Mouse (Mus musculus) urinary bladder, postnatal 14 days (tissue): Measurements from ENCODE around the gene Zdhhc13.

ENCODE experiments used
- DNase-seq: peaks from one replicate; pipeline ENCODE4 v3.0.0; 2021; ENCODE audit warnings: low spot score

Zdhhc13 gene

GRCm38 (mm10) chr7:48784773-48785523 lies 3.9 kb upstream of the Zdhhc13 start:
- DNase-seq, result peak; percentile 12

DNA sequence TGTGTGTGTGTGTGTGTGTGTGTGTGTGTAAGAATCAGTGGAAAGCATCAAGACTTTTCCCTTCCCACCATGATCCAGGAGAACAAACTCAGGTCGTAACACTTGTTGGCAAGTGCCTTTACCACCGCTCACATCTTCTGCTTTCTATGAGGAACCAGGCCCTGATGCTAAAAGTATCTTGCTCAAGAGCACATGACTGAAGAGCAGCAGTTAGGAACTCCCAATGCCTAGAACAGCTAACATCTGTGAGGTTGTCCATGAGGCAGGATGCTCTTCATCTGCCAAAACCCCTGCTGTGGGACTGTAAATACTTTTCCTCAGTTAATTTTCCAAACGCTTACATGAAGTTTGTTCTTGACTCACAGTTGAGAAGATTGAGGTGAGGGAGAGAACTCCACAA lies 455 bp upstream of the Zdhhc13 start:
- DNase-seq, result no peak

DNA sequence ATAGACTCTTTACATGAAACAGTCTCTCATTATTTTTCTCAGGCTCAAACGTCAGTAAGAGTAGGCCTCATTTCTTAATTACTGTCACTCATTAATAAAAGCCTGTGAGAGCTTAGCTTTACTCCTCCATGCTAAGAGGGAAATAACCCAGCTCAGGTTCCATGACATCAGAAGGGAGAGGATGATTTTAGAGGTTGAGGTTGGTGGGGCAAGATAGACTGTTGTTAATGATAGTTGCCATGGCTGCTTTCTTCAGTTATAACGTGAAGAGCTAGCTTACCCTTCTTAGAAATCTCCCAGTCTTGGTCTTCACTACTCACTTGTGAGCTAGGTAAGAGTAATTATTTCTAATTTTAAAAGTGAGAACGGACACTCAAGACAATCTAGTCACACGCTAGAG lies 1.3 kb downstream of the Zdhhc13 start:
- no peak for DNase-seq

DNA sequence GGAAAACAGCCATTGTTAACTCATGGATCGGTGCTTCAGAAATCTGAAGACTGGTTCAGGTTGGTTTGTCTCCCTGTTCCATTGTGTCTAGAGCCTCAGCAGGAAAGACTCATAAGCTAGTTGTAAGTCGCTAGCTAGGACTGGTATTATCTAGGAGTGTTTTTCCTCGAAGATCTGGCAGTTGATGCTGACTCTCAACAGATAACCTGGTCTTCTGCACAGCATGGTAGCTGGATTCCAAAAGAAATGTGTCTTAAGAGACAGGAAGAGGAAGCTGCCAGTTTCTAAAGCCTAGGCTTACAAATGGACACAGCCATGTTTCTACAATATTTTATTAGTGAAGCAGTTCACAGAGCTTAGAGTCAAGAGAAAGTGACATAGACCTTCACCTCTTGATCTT lies 2.6 kb downstream of the Zdhhc13 start:
- DNase-seq, result no peak

DNA sequence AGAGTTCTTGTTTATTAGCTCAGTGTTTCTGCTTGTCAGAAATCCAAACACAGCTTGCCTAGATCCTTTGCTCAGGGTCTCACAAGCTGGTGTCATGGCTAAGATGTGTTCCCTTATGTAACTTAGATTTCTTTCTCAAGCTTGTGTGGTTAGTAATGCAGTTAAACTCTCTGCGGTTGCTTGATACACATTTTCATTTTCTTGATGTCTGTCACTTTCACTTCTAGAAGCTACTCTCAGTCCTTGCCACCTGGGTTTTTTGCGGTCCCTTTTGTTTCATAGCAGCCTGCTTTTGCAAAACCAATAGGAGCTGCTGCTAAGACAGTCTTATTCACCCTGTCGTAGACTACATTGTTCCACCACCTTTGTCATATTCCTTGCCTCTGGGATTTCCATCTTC lies 6.3 kb downstream of the Zdhhc13 start:
- DNase-seq, result no peak

DNA sequence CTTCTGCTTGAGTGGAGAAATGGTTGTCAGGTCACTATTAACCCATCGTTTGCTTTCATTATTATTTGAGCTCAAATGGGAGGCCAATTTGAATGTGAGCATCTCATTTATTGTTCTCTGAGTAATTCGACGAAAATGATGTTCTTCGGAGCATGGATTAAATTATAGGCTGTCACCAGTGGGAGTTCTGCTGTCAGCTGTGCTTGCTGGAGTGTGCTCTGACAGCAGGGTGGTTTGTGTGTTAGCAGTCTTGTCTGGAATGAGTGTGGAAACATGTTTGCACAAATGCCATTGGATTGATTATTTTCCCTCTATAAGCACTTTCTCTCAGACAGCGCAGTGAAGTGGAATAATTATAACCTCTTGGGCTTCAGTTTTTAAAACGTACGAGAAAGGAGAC lies 14.6 kb downstream of the Zdhhc13 start:
- DNase-seq, result no peak

GRCm38 (mm10) chr7:48806587-48806986 lies 17.8 kb downstream of the Zdhhc13 start:
- no peak for DNase-seq

DNA sequence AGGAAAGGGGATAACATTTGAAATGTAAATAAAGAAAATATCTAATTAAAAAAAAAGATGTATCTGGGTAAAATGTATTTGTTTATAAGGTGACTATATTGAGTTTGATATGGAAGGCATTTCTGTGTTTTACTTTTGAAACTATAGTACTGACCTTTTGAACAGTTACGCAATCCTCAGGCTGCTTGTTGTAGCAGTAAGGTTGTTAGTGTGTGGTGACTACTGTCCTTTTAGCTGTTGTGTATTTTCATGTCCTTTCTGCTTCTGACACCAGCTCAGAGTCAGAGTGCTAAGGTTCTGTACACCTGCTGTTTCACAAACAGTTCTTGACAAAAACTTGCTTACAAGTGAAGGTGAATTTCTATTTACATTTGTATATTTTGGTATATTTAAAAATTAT lies 21.8 kb downstream of the Zdhhc13 start:
- DNase-seq, result no peak

- no peak for DNase-seq
Measured at GRCm38 (mm10) chr7:48812358-48812757, 23.6 kb downstream of the Zdhhc13 start.

DNA sequence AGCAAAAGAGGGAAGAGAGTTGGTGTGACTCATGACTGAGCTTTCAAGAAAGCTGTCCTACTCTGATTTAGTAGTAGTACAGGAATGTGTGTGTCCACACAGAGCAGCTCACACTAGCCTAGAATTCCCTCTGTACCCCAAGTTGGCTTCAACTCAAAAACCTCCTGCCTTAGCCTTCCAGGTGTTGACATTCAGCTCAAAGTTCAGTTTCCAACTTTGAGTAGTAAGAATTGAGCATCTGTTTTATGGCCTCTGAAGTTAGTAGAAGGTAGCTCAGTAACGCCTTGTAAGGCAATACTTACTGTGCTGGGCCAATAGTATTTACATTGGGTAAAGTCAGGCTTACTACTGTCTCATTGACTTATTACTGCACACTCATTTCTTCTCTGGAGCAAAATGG lies 24.8 kb downstream of the Zdhhc13 start:
- no peak for DNase-seq

GRCm38 (mm10) chr7:48821654-48822053 lies 32.9 kb downstream of the Zdhhc13 start:
- no peak for DNase-seq

GRCm38 (mm10) chr7:48823621-48824020 lies 34.8 kb downstream of the Zdhhc13 start:
- no peak for DNase-seq

GRCm38 (mm10) chr7:48824671-48825070 lies 35.9 kb downstream of the Zdhhc13 start:
- DNase-seq, result no peak

DNA sequence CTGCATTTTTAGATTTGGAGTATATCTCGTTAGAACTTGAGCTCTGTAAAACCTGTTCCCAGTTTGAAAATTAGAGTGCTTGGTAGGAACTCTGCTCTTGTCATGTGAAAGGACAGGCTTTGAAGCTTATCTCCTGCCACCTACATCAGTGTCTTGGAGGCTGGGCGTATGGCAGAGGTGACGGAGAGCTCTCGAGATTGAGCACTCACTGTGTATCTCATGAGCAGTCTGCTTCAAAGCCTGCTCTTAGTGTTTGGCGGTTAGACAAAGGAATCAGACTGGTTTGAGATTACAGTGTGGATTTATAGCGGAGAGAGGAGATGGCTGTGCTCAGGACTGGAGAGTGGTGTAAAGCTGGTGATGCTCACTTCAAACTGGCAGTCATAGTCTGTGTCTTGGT lies 36.4 kb downstream of the Zdhhc13 start:
- DNase-seq, result no peak

GRCm38 (mm10) chr7:48829177-48829910 lies 40.5 kb downstream of the Zdhhc13 start:
- no peak for DNase-seq

DNA sequence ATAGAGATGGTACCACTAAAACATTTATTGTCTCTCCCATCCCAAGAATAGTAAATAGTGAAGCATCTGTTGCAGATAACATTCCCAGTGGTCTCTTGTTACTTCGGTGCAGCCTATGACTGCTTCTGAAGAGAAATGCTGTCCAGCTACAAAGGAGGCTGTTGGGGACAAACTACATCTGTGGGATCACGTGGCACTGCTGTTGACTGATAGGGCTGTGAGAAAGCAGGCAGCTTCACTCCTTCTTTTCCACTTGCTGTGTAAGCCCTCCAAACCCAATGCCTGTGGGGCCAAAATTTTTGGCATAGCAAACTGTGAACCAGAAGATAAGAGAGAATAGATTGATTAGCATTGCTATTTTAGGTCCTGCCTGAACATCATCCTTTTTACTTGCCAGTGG lies 41.6 kb downstream of the Zdhhc13 start:
- no peak for DNase-seq

- DNase-seq, result no peak
Measured at GRCm38 (mm10) chr7:48832735-48833134, 43.9 kb downstream of the Zdhhc13 start.

DNA sequence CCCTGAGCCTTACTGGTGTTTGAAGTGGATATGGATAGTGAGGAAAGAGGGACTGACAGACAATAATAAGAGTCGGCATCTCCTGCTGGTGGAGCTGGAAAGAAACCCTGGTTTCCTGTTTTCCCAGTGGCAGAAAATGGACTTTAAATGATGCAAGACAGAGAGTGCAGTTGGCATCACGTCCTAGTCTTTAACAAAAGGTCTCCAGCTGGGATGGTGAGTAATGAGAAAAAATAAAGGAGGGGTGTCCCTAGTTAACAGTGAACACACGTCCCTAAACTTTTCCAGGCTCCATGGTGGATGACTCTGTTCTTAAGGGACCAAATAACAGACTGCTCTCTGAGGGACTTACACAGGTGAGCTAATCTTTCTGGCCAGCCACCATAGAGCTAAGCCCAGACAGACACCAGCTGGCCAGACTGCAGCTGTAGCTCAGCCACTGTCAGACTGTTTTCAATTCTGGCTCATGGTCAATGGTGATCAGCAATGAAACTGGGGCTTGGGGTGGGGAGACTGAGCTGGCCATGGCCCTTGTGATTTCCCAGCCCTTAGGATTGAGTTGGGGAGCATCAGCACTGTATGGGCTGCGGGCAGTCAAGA lies 45.7 kb downstream of the Zdhhc13 start:
- DNase-seq, result no peak

- no peak for DNase-seq
Measured at GRCm38 (mm10) chr7:48834989-48835626, 46.3 kb downstream of the Zdhhc13 start.

DNA sequence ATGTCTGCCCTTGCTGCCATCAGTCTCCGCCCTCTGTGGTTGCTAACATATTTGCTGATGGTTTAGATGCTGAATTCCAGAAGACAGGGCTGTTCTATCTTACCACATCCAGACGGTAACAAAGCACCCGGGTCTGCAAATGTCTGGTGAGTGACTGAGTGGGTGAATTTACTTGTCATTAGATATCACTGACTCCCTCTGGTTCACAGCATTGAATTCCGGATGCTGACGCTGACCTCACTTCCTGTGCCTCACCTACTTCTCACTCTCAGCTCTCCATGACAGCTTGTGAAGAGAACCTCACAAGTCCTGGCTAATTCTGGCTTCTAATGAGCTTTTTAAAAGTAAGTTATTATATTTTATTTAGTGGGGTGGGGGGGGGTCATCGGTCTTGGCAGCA lies 48.1 kb downstream of the Zdhhc13 start:
- DNase-seq, result no peak

- no peak for DNase-seq
Measured at GRCm38 (mm10) chr7:48838434-48838833, 49.6 kb downstream of the Zdhhc13 start.

DNA sequence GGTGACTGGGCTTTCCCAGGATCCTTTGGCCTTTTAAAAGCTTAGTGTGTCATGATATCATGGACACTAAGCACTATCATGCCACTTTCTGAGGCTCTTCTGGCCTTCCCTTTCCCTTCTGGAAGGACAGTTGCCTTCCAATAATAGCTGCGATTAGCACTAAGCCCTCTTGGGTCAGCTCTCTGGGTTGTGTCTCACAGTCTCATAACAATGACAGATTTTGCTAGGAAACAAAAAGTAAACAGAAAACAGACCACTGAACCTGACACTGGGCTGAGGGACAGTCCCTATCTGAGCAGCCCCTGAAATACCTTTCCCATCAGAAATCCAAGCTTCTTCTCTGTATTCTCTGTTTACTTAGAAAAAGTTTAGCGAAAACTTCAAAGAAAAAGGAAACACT lies 51.7 kb downstream of the Zdhhc13 start:
- DNase-seq, result no peak

DNA sequence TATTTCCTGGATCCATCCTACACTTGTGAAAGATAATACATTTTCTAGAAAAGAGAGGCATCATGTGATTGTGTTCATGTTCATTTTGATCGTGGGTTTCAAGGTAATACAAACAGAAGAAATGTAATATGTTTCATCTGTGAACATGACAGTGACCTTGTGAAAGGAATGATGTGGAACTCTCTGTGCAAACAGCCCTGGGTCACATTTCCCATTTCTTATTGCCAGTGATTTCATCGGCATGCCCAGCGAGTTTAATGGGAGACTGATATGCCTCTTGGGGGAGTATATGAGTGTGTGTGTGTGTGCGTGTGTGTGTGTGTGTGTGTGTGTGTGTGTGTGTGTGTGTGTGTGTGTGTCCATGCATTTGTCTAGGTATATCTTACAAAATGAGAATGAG lies 52.7 kb downstream of the Zdhhc13 start:
- no peak for DNase-seq
